Mouse (Mus musculus) thymus, adult 2 months (tissue): ENCODE results near the gene Tnfsfm13.
"Not testable (repeated sequence)": the region's sequence is repeated elsewhere in the genome, so short reads cannot be mapped to it uniquely, and the experiment has no call there.

Experiments
- CTCF ChIP-seq: fragments of 200-500 bp; IDR thresholded peaks from 2 replicates; pipeline ENCODE4 v1.5.1; 2012; ENCODE audit warnings: mild to moderate bottlenecking, control low read depth, low read length, moderate library complexity, borderline replicate concordance; ENCODE audit not compliant: control insufficient read depth, poor library complexity, insufficient read depth; ENCODE audit errors: extremely low read depth
- POLR2A ChIP-seq: fragments of 200-500 bp; IDR thresholded peaks from 2 replicates; pipeline ENCODE4 v1.6.1; 2012; ENCODE audit warnings: mild to moderate bottlenecking, low read length, control low read depth, moderate library complexity; ENCODE audit not compliant: control insufficient read depth, poor library complexity, insufficient read depth; ENCODE audit errors: extremely low read depth

DNA sequence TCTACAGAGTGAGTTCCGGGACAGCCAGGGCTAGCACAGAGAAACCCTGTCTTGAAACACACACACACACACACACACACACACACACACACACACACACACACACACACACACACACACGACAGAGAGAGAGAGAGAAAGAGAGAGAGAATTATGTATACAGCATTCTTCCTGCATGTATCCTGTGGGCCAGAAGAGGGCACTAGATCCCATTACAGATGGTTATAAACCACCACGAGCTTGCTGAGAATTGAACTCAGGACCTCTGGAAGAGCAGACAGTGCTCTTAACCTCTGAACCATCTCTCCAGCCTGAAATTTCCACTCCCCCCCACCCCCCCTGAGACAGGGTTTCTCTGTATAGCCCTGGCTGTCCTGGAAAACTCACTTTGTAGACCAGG, 35.5 kb upstream of the Tnfsfm13 start:
- TF ChIP-seq CTCF, POLR2A: not testable (repeated sequence)
